Mouse (Mus musculus): ENCODE data around the gene Lsamp.

DNA sequence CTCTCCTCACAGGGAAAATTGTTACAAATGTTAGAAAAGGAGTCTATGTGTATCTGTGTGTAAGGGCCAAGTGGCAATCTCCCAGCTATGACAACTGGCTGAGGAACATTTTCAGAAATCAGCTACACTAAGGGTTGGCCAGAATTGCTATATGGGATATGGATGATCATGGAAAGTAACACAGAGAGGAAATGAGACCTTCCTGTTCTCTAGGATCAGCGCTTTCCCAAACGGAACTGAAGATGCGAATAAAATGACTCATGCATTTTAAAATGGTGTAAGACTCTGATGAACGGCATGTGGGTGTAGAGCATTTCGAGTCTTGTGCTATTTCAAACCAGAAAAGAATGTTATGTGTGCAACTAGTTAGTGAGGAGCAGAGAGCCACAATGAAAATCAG lies 462.4 kb downstream of the Lsamp start:
- TF ChIP-seq CTCF (IDR thresholded peaks at IDR 0.05; ENCODE audit: low read depth): no peak
- TF ChIP-seq EP300 (IDR thresholded peaks at IDR 0.05; ENCODE audit: low read depth): no peak
